Mouse (Mus musculus) MEL-GATA-1-ER (cell line): ENCODE measurements around the gene Tspan11.

Source experiments
- DNase-seq: peaks from one replicate; pipeline ENCODE4 v3.0.0-alpha.2; 2012; ENCODE audit warnings: low read depth; ENCODE audit errors: extremely low read depth

Tspan11 gene

DNA sequence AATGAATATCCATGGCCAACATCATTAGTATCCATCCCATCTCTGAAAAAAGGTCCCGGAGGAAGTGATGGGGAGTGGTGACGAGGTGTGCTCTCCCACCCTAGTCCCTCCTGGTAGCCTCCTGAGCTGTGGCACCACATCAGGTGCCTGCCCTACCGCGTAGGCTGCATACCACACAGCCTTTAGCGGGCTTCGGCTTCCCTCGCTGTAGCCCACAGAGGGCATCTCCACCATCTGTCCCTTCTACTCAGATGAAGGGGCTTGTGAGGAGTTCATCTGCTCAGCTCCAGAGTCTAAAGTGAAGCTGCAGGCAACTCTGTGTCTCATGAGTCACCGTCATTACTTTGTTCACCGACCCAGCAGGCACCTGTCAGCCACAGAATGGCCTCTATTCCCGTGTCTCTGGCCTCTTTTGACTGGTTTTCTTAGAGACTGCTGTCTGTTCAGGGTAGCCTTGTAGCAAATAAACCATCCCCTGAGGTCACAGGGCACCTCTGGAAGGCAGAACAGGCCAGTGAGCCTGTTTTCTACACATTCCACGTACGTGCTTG is 101.6 kb downstream of the Tspan11 start:
- DNase-seq = no peak

DNA sequence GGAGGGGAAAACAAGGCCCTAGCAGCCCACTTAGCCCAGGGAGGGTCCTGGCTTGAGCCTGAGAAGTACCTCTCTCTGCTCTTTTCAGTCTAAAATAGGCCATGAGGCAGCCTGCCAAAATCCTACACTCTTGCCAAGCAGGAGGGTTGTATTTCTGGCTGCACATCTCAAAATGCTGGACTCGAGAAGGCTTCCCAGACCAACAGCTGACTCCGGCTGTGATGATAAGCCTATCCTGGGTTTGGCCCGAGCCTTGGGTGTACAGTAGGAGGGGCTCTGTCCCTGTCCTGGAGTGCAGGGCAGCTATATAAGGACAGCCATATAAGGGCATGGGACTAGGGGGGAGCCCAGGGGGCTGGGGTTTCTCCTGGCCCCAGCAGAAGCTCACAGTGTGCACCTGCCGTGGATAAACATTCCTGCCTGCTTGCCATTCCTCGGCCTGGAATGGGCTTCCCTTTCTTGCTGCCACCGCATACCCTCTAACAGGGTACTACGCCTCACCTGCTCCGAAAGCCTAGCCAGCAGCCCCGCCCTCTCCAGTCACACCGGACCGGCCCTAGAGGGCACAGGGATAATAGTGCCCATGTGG is 102.3 kb downstream of the Tspan11 start:
- DNase-seq = no peak

DNA sequence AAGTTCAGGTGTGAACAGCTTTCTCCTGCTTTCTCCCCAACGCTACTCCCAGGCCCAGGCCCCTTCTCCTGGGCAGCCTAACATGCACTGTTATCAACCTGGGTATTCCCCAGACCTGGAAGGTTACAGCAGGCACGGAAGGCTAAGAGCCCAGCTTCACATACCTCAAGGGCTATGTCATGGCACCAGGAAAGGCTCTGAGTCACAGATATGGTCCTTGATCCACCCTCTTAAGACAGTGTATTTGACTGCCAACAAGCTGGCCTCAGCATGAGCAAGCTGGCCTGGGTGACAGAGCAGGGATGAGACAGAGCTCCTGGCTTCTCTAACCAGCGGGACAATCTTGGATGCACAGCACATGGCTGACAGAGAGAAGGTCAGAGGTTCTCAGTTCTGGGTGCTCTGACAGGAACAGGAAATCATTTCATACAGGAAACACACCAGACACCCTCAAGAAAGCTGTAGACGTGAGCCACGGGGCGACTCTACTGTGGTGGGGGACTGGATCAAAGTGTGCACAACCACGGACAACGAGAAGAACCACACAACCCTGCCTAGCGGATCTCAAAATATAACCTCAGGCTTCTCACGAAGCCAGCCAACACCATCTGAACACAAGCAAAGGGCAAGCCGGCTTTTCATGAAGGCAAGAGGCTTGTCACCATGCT is 104.3 kb downstream of the Tspan11 start:
- no peak for DNase-seq

DNA sequence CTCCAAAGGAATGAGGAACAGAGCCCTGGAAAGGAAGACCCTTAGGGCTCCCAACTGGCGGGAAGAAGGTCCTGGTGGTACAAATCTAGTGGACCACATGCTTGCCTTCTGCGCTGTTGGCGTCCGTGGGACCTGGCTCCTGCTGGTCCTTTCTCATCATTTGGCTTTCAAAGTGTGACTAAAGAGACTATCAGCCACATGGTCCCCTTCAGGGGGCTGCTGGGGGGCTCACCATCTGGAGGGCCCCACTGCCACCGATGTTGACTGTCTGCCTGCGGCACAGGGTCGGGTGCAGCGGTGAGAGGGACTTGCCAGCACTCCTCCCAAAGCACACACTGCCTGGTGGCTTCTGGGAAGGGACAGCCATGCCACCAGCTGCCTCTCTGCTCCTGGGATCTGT is 105.6 kb downstream of the Tspan11 start:
- no peak for DNase-seq

DNA sequence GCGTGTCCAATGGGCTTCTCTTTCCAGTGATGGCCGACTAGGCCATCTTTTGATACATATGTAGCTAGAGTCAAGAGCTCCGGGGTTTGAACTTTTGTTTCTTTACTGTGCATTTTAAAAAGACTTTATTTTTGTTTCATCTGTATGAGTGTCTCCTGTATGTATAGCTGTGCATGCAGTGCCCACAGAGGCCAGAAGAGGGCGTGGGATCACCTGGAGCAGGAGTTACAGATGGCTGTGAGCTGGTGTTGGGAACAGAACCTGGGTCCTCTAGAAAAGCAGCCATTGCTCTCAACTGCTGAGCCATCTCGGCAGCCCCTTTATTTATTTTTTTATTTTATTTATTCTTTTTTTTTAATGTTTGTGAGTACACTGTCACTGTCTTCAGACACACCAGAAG is 109.5 kb downstream of the Tspan11 start:
- no peak for DNase-seq

DNA sequence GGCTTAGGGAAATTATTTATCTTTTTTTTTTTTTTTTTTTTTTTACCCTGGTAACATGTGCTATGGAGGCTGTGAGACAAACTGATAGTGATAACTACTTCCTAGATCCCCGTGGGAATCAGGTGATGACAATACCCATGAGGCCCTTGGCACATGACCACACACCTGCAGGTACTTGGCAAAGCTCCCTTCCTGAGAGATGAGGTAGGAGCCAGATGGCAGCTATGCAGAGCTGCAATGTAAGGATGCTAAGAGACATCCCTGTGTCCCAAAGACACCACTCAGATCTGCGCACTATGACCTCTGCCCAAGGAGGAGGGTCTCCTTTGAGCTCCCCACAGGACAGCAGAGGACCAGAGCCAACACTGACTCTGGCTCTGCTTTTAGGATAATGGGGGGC is 111.7 kb downstream of the Tspan11 start:
- no peak for DNase-seq

DNA sequence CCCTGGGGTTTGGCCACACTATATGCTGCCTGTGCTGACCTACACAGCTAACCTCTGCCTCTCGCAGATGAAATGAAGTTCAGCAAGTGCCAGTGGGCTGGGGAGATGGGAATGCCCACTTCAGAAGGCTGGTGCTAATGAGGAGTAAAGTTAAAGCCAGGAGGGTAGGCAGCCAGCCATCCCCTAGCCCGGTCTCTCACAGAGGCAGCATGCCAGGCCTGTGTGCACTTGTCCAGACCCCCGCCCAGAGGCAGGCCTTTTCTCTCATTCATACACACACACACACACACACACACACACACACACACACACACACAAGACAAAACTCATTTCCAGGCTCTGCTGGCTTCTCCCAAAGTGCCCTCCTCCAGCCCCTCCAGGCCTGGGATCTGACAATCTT is 113.4 kb downstream of the Tspan11 start:
- DNase-seq = no peak

DNA sequence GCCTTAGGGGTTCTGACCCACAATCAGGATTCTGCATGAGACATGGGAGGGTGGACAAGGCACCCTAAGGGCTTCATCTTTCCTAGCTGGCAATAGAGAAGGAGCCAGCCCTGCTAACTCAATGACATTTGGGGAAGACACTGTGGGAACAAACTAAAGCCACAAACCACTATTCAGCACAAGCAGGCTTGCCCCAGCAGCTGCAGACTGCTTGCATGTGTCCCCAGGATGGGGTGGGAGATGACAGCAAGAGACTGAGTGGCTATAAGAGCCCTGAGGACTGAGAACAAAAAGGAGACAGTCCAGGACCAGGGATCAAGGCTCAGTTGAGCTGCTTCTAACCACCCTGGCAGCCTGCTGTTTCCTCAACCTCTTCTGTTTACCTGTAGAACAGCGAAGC is 114.2 kb downstream of the Tspan11 start:
- DNase-seq = no peak

DNA sequence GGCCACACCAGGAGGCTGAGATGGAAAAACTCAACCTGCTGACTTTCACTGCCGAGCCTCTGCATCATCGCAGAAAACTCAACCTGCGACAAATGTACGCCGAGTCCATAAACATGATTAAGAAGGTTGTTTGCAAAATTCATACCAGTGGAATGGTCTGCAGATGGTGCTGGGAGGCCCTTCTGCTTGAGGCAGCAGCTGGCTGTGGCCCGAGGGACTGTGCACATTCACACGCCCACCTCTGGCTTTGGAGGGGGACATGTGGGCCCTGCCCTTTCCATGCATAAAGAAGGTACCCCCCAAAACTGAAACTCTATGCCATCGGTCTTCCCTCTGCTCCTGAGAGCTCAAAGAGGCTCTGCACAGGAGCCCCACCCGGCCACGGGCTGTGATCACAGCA is 114.7 kb downstream of the Tspan11 start:
- no peak for DNase-seq

DNA sequence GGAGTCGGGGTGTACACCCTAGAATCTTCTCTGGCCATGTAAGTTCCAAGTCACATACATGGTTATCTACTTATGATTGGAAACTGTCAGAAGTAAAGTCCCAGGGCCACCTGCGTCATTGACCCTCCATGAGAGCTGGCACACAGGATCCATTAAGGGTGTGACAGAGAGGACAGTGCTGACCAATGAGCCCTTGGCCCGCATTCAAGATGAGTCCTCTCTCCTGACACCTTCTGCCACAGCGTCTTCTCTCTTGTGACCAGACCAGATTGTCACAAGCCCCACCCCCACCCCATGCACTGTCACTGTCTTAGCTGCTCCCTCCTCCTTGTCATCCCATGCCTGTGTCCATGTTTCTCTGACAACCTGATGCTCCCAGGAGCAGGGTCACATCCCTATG is 115.3 kb downstream of the Tspan11 start:
- DNase-seq = no peak

DNA sequence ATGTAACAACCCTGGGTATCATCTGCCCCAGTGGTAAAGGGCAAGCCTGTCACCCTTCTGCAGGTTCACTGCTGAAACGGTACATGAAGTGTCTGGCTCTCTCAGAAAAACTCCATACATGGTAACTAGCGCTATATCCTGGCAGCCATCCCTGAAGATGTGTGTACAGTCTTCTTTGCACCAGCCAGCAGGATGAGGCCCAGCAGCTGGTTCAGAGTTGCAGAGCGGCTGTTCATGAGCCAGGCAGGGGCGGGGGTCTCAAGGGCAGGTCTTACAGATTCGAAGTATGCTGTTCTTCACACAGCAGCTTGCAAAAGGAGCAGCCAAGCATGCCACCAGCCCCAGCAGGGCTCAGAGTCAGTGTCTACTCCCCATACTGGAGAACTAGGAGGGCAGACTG is 116.2 kb downstream of the Tspan11 start:
- no peak for DNase-seq
